Comparison of ENCODE assay signal across 8 mouse cellular contexts in the genomic region with DNA sequence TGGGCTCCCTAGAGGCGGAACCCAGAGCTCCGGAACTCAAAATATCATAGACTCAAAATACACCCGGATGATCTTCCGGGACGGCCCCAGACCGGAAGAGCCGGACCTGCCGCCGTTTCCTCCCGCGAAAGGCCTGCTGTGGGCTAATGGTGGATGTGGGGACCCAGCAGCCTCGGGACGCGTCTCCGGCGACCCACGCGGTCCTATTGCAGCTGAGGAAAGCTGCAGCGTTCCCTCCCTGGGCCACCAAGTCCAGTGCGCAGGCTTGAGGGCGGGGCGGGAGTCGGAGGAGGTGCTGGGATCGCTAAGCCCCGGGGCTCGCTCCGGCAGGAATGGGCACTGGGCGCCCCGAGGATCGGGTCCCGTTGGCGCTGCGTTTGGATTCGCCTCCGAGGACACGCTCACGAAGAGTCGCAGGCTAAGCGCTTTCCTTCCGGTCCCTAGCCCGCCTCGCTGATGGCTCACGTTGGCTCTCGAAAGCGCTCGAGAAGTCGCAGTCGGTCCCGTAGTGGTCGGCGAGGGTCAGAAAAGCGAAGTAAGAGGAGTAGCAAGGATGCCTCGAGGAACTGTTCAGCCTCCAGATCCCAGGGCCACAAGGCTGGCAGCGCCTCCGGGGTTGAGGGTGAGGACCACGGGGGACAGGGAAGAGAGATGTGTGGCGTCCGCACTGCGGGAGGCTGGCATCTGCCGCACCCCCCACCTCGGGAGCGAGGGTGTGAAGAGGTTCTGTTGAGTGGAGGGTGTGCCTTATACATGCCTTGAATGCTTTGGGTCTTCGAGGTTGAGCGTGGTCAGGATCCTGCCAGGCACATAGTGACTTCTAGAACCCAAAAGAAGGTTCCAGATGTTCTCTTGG. TPM values are rescaled to one million over a fixed set of nuclear protein-coding genes. Genes with fewer than 3 reads are reported as not detected.
DNase-seq lines count a peak whose midpoint lies in the region; ATAC-seq and TF ChIP-seq lines count a peak whose summit lies in the region.

Arl6ip4 (plus strand) TSS at position 100 of the 856 bp plus-strand sequence.

- peaks cover 19% of the 10 kb centered on the region for H3K9me3 ChIP-seq in E14TG2a.4 (ENCODE audit: low read length)
- no peaks in the 10 kb centered on the region for H3K9me3 ChIP-seq in forebrain, embryonic 12.5 days
- H3K9me3 ChIP-seq in heart, postnatal 0 days (replicated peaks; ENCODE audit: control insufficient read depth, low read length): no peaks in the 10 kb centered on the region
- H3K9me3 ChIP-seq in neural tube, embryonic 15.5 days (replicated peaks): no peaks in the 10 kb centered on the region

- peak; percentile 56 for DNase-seq in c-Kit-negative CD71-positive TER-119-positive erythroid progenitor cells, embryonic 14.5 days (ENCODE audit: low read depth, low spot score)
- DNase-seq in heart, postnatal 0 days (ENCODE audit: low spot score): peak; percentile 33
- DNase-seq in kidney, postnatal 4 days: peak; percentile 88
- peak; percentile 64 to 67 for DNase-seq in lung, adult 18-20 months
- peak; percentile 85 for DNase-seq in testis, postnatal 10 days (ENCODE audit: low spot score)

- peak within 1 kb of the TSS; percentile 97 for H3K4me3 ChIP-seq in E14TG2a.4 (replicated peaks; ENCODE audit: low read length)
- peak within 1 kb of the TSS; percentile 94 for H3K4me3 ChIP-seq in forebrain, embryonic 12.5 days (replicated peaks)
- peak within 1 kb of the TSS; percentile 79 for H3K4me3 ChIP-seq in heart, postnatal 0 days (ENCODE audit: low read depth, low read length)
- peak within 1 kb of the TSS; percentile 69 for H3K4me3 ChIP-seq in neural tube, embryonic 15.5 days (replicated peaks)

- peak within 1 kb of the TSS; percentile 88 for H3K4me2 ChIP-seq in forebrain, embryonic 12.5 days
- H3K4me2 ChIP-seq in heart, postnatal 0 days (ENCODE audit: low read depth, low read length): peak within 1 kb of the TSS; percentile 94
- H3K4me2 ChIP-seq in neural tube, embryonic 15.5 days: peak within 1 kb of the TSS; percentile 97

- H3K27ac ChIP-seq in forebrain, embryonic 12.5 days: peak within 1 kb of the TSS; percentile 82
- peak within 1 kb of the TSS; percentile 76 for H3K27ac ChIP-seq in heart, postnatal 0 days (ENCODE audit: low read depth)
- H3K27ac ChIP-seq in neural tube, embryonic 15.5 days (replicated peaks): peak within 1 kb of the TSS; percentile 83

- no peaks in the 10 kb centered on the region for H3K27me3 ChIP-seq in E14TG2a.4 (ENCODE audit: insufficient read depth, low read length)
- no peaks in the 10 kb centered on the region for H3K27me3 ChIP-seq in forebrain, embryonic 12.5 days
- no peaks in the 10 kb centered on the region for H3K27me3 ChIP-seq in heart, postnatal 0 days (ENCODE audit: control insufficient read depth, insufficient read depth, low read length)
- no peaks in the 10 kb centered on the region for H3K27me3 ChIP-seq in neural tube, embryonic 15.5 days (replicated peaks)

- H3K4me1 ChIP-seq in E14TG2a.4 (replicated peaks; ENCODE audit: low read depth, low read length): peaks cover 65% of the 10 kb centered on the region
- H3K4me1 ChIP-seq in forebrain, embryonic 12.5 days: peaks cover 40% of the 10 kb centered on the region
- peaks cover 21% of the 10 kb centered on the region for H3K4me1 ChIP-seq in heart, postnatal 0 days (ENCODE audit: control insufficient read depth, insufficient read depth)
- H3K4me1 ChIP-seq in neural tube, embryonic 15.5 days: peaks cover 59% of the 10 kb centered on the region

- TF ChIP-seq CTCF in E14TG2a.4 (conservative IDR thresholded peaks at IDR 0.05; ENCODE audit: low read length): no peak
- TF ChIP-seq CTCF in heart, postnatal 0 days (IDR thresholded peaks at IDR 0.05; ENCODE audit: low read depth): no peak

- peaks cover 34% of the 10 kb centered on the region for H3K36me3 ChIP-seq in E14TG2a.4 (ENCODE audit: insufficient read depth, low read length)
- H3K36me3 ChIP-seq in forebrain, embryonic 12.5 days (replicated peaks): peaks cover 47% of the 10 kb centered on the region
- peaks cover 51% of the 10 kb centered on the region for H3K36me3 ChIP-seq in heart, postnatal 0 days (replicated peaks; ENCODE audit: control insufficient read depth, insufficient read depth, low read length)
- H3K36me3 ChIP-seq in neural tube, embryonic 15.5 days: peaks cover 35% of the 10 kb centered on the region

- peak; percentile 9; the same call in 1 of the 2 replicates for ATAC-seq in forebrain, embryonic 12.5 days (ENCODE audit: low FRiP score)
- no peak for ATAC-seq in heart, postnatal 0 days (ENCODE audit: insufficient read depth, low read depth)
- peak; percentile 9; the same call in 1 of the 2 replicates for ATAC-seq in neural tube, embryonic 15.5 days (ENCODE audit: low FRiP score)

- peak within 1 kb of the TSS; percentile 93 for H3K9ac ChIP-seq in forebrain, embryonic 12.5 days
- H3K9ac ChIP-seq in heart, postnatal 0 days (replicated peaks; ENCODE audit: low read depth, low read length): peak within 1 kb of the TSS; percentile 85
- H3K9ac ChIP-seq in neural tube, embryonic 15.5 days (replicated peaks): peak within 1 kb of the TSS; percentile 92

- 2% methylated on average over 57 of the region's 64 CpGs for WGBS in forebrain, embryonic 12.5 days
- WGBS in heart, postnatal 0 days: 1% methylated on average over 64 of the region's 64 CpGs
- WGBS in neural tube, embryonic 15.5 days: 1% methylated on average over 64 of the region's 64 CpGs

- no peak for TF ChIP-seq EP300 in heart, postnatal 0 days (IDR thresholded peaks at IDR 0.05; ENCODE audit: low read depth)

RNA-seq across cellular contexts. Expression of gene Arl6ip4, which starts in this region (rescaled TPM):
- polyA plus RNA-seq in forebrain, embryonic 12.5 days (2016; fragmentation: Nextera tagmentation; extraction: Ambion mirVana): 92.7 and 97.1 TPM in 2 replicates
- total RNA-seq in heart, postnatal 0 days (2014; rRNA removed; ENCODE audit: low replicate concordance): 12.2 and 18.0 TPM in 2 replicates
- 70.7 and 76.9 TPM in 2 replicates for polyA plus RNA-seq in heart, postnatal 0 days (2015; fragmentation: Nextera tagmentation; extraction: Ambion mirVana)
- polyA plus RNA-seq in neural tube, embryonic 15.5 days (2015; fragmentation: Nextera tagmentation; extraction: Ambion mirVana): 87.7 and 89.1 TPM in 2 replicates

Comparison
In these comparisons a context has a peak if more than half of its experiments do, and no peak if none do; other contexts are left out.
1. DNase-seq: peak in every context shown above with its lines; median percentile 88 in kidney, postnatal 4 days; 85 in testis, postnatal 10 days; 66 in lung, adult 18-20 months; 56 in c-Kit-negative CD71-positive TER-119-positive erythroid progenitor cells, embryonic 14.5 days; 33 in heart, postnatal 0 days.